Mouse (Mus musculus) layer of hippocampus, postnatal 25 days (tissue): ENCODE measurements around the gene Calml4. TPM values are rescaled to one million over a fixed set of nuclear protein-coding genes. Genes with fewer than 3 reads are reported as not detected.

Source experiments
- DNase-seq, 2 experiments: peaks; one replicate each; pipeline ENCODE4 v3.0.0; 2022; ENCODE audit warnings: mixed read lengths in 2 of 2, low spot score in 1 of 2; ENCODE audit errors: extremely low spot score in 1 of 2
- total RNA-seq, 2 experiments: library from RNA; stranded (reverse); gene quantifications; 2 replicates each; pipeline ENCODE4 v1.2.3; 2021

Calml4 gene
- total RNA-seq, 2 experiments from 2014 or later = 1.2 to 2.4 TPM

GRCm38 (mm10) chr9:62881871-62882270 is 24.0 kb downstream of the Calml4 start:
- no peak for DNase-seq

- DNase-seq = no peak
These were observed 36.6 kb downstream of the Calml4 start for GRCm38 (mm10) chr9:62894486-62894885.

- DNase-seq = no peak
These were observed 43.9 kb downstream of the Calml4 start for GRCm38 (mm10) chr9:62901736-62902135.

- no peak for DNase-seq
These were observed 46.0 kb downstream of the Calml4 start for GRCm38 (mm10) chr9:62903841-62904240.

GRCm38 (mm10) chr9:62905039-62905438 is 47.2 kb downstream of the Calml4 start:
- no peak for DNase-seq

DNA sequence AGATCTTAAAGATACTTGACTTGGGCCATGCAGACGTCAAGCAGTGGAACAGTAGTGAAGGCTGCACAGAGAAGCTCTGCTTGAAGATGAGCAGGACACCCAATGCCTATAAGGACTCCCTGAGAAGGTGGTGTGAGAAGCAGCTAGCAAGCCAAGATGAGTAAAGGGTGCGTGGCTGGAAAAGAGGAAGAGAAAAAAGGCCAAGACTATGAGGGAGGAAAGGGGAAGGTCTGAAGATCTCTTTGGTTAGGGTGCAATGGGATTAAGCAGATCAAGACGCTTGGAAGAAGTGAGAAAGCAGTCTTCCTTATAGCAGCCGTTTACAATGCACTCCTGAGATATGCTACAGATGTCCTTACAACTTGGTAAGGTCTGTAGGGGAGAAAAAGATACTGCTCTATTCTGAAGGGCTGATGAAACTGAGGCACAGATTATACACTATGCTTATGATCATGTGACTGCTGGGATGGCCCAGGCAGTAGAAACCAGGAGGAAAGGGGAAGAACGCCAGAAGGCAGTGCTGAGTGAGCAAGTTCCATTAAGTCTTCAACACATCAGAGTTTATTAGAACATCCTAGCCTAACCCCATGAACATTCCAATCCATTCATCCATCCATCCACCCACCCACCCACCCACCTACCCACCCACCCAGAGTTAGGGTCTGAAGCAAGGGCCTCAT is 55.6 kb downstream of the Calml4 start:
- DNase-seq = no peak

DNA sequence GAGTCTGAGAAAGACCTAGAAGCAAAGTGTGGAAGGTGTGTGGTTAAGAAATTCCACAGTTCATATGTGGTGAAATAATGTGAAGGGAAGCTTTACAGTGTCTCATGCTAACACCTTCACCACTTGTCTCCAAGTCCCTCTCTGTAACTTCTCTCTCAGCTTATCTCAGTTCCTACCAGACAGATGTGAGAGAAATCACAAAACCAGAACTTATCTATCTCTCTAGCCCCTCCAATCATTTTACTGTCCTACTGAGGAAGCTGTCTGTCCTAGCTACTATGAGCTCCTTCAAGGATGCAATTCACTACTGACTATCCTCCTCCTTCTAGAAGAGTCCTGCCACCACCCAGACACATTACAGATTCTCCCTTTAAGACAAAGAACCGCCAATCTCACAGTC is 59.2 kb downstream of the Calml4 start:
- DNase-seq = no peak

- DNase-seq = no peak
These were observed 63.0 kb downstream of the Calml4 start for GRCm38 (mm10) chr9:62920877-62921276.

GRCm38 (mm10) chr9:62924886-62925610 is 67.2 kb downstream of the Calml4 start:
- DNase-seq = no peak

Other genes starting within 250 kb of the Calml4 start
- gene Itga11, start 180.3 kb upstream of the Calml4 start, total RNA-seq = 1 to 10 TPM; 2.0 to 2.8 TPM
- gene Fem1b, start 46.1 kb upstream of the Calml4 start, total RNA-seq = 100 to 1,000 TPM in 1 of 2 experiments, 10 to 100 TPM in 1; 97.6 to 105 TPM
- 10 to 100 TPM; 11.4 to 13.4 TPM for gene Cln6, start 19.3 kb upstream of the Calml4 start, total RNA-seq
- 10 to 100 TPM; 57.8 to 63.8 TPM for gene Pias1, start 129.8 kb downstream of the Calml4 start, total RNA-seq